Mouse (Mus musculus): ENCODE results near the gene Slc27a4. TPM values are rescaled to one million over a fixed set of nuclear protein-coding genes. Genes with fewer than 3 reads are reported as not detected.

Gene Slc27a4
- 13.1 TPM for polyA plus RNA-seq (2014; fragmentation: Illumina TruSeq; extraction: RNeasy Lipid Tissue Mini Kit (QIAGEN cat#74804); ENCODE audit: low replicate concordance)

GRCm38 (mm10) chr2:29802075-29802826 is at the start of gene Slc27a4:
TSS of gene Slc27a4 (plus strand) at chr2:29802634.

GRCm38 (mm10) chr2:29787104-29787917 is 15.1 kb upstream of the Slc27a4 start, which contains the start of gene Coq4:
TSS of gene Coq4 (plus strand) at chr2:29787493.

DNA sequence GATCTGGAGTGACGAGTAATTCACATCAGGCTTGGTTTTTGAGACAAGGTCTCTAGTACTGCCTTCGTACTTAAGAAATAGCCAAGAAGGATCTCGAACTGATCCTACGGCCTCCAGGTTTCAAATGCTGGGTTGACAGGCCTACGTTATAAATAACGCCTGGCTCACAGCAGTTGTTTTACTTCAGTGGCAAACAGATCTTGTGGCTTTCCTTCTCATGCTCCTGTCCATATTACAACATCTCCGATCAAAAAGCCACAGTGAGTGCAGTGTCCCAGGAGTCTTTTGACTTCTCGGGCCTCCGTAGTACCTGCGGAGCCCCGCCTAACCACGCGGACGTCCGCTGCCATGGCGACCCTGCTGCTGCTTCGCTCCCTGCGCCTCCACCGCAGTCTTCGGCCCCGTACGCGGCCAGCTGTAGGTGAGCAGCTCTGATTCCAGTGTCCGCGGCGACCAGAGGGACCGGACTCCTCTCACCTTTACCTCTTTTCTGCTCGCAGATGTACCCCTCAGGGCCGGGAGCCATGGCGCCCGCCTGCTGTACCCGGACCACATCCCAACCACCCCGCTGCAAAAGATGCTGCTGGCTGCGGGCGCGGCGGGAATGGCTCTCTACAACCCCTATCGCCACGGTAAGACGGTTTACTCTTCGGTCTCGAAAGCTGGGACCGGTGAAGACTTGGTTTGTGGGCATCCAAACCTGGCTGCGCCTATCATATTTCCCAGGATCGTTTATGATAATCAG is 14.3 kb upstream of the Slc27a4 start, which contains the start of gene Trub2:
TSS of gene Trub2 (minus strand) at position 566 of the 745 bp plus-strand sequence.

GRCm38 (mm10) chr2:29820025-29820817 is 17.8 kb downstream of the Slc27a4 start, which contains the start of gene Urm1:
TSS of gene Urm1 (plus strand) at chr2:29820075.

Other genes starting within 250 kb of the Slc27a4 start
- 1.0 TPM for gene Rapgef1, start 182.9 kb upstream of the Slc27a4 start, polyA plus RNA-seq (2014; fragmentation: Illumina TruSeq; extraction: RNeasy Lipid Tissue Mini Kit (QIAGEN cat#74804); ENCODE audit: low replicate concordance)
- gene Gm13420, start 50.9 kb upstream of the Slc27a4 start, polyA plus RNA-seq (2014; fragmentation: Illumina TruSeq; extraction: RNeasy Lipid Tissue Mini Kit (QIAGEN cat#74804); ENCODE audit: low replicate concordance): not detected
- not detected for gene Gm13547, start 43.3 kb upstream of the Slc27a4 start, polyA plus RNA-seq (2014; fragmentation: Illumina TruSeq; extraction: RNeasy Lipid Tissue Mini Kit (QIAGEN cat#74804); ENCODE audit: low replicate concordance)
- 7.5 TPM for gene Coq4, start 15.1 kb upstream of the Slc27a4 start, polyA plus RNA-seq (2014; fragmentation: Illumina TruSeq; extraction: RNeasy Lipid Tissue Mini Kit (QIAGEN cat#74804); ENCODE audit: low replicate concordance)
- 7.9 TPM for gene Trub2, start 14.1 kb upstream of the Slc27a4 start, polyA plus RNA-seq (2014; fragmentation: Illumina TruSeq; extraction: RNeasy Lipid Tissue Mini Kit (QIAGEN cat#74804); ENCODE audit: low replicate concordance)
- 2.3 TPM for gene Urm1, start 17.4 kb downstream of the Slc27a4 start, polyA plus RNA-seq (2014; fragmentation: Illumina TruSeq; extraction: RNeasy Lipid Tissue Mini Kit (QIAGEN cat#74804); ENCODE audit: low replicate concordance)
- gene Cercam, start 66.5 kb downstream of the Slc27a4 start, polyA plus RNA-seq (2014; fragmentation: Illumina TruSeq; extraction: RNeasy Lipid Tissue Mini Kit (QIAGEN cat#74804); ENCODE audit: low replicate concordance): 0.19 TPM
- gene Odf2, start 86.6 kb downstream of the Slc27a4 start, polyA plus RNA-seq (2014; fragmentation: Illumina TruSeq; extraction: RNeasy Lipid Tissue Mini Kit (QIAGEN cat#74804); ENCODE audit: low replicate concordance): 2.7 TPM
- 5.7 TPM for gene Gle1, start 132.8 kb downstream of the Slc27a4 start, polyA plus RNA-seq (2014; fragmentation: Illumina TruSeq; extraction: RNeasy Lipid Tissue Mini Kit (QIAGEN cat#74804); ENCODE audit: low replicate concordance)
- 28.2 TPM for gene Sptan1, start 162.9 kb downstream of the Slc27a4 start, polyA plus RNA-seq (2014; fragmentation: Illumina TruSeq; extraction: RNeasy Lipid Tissue Mini Kit (QIAGEN cat#74804); ENCODE audit: low replicate concordance)
- gene Wdr34, start 246.2 kb downstream of the Slc27a4 start, polyA plus RNA-seq (2014; fragmentation: Illumina TruSeq; extraction: RNeasy Lipid Tissue Mini Kit (QIAGEN cat#74804); ENCODE audit: low replicate concordance): not detected

Data from small intestine, adult 10 weeks (tissue).